Mouse (Mus musculus) adrenal gland, postnatal 25 days (tissue): Measurements from ENCODE around the gene Zfp697. TPM values are rescaled to one million over a fixed set of nuclear protein-coding genes. Genes with fewer than 3 reads are reported as not detected.
"Not testable (repeated sequence)": the region's sequence is repeated elsewhere in the genome, so short reads cannot be mapped to it uniquely, and the experiment has no call there.

Experiments used
- DNase-seq: peaks from one replicate; pipeline ENCODE4 v3.0.0; 2021; ENCODE audit warnings: mixed read lengths
- total RNA-seq: library from RNA; stranded (reverse); gene quantifications from 2 replicates; pipeline ENCODE4 v1.2.3, GENCODE M21; 2021

Zfp697 gene
- total RNA-seq, 1 experiment from 2014 or later: 6.1 TPM

- no peak for DNase-seq
Measured at GRCm38 (mm10) chr3:98682401-98682800, 300.1 kb downstream of the Zfp697 start.

DNA sequence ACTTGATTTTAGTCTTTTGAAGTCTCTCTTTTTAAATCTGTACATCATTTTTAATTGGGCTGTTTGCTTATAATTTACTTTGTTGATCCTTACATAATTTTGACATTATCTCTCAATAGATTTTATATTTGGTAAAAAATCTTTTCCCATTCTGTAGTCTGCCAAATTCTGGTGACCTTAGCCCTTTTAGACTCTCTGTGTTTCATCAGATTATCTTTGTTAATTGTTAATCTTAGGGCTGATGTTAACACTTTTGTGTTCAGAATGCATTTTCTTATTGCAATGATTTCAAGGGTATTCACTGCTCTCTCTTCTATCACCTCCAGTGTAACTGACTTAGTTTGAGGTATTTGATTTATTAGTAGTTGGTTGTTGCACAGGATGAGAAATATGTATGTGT, 338.5 kb downstream of the Zfp697 start:
- DNase-seq: no peak

DNA sequence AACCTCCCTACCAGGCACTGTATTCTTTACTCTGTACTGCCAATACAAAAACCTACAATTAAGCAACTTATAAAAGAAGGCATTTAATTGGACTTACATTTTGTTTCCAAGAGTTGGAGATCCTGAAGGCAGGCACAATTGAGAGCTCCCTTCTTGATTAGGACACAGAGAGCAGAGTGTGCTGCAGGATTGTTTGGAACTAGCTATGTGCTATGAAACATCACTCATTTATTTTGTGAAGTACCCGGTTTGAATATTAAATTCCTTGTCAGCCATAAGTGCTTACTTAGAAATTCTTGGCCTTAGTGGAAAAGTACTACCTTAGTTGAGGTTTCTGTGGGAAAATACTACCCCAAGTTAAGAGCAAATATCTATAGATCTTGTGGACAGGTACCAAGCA, 342.1 kb downstream of the Zfp697 start, which contains the start of gene Hsd3b2:
Hsd3b2 (minus strand) TSS at position 168 of the 400 bp plus-strand sequence.
- DNase-seq: no peak

GRCm38 (mm10) chr3:98726281-98726680, 344.0 kb downstream of the Zfp697 start:
- DNase-seq: peak; percentile 6

- no peak for DNase-seq
Measured at GRCm38 (mm10) chr3:98733724-98734123, 351.5 kb downstream of the Zfp697 start.

GRCm38 (mm10) chr3:98734340-98734739, 352.1 kb downstream of the Zfp697 start:
- no peak for DNase-seq

DNA sequence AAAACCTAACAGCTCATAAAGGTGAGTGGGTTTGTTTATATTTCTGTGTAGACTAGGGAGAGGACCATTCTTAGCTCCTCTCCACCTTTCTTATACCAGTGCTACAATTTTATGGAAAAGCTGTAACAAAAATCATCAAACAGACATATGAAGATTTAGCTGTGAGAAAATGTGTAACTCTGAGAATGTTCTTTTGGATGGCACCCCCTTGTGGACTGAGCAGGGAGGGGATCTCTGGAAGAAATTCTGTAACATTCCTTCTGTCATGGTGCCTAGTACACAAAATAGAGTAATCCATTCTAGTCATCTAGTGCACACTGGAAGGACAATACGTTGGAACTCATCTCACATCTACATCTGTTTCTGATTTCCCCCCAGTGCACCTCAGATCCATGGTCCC, 358.8 kb downstream of the Zfp697 start:
- not testable (repeated sequence) for DNase-seq

- no peak for DNase-seq
Measured at GRCm38 (mm10) chr3:98752171-98752570, 369.9 kb downstream of the Zfp697 start.

DNA sequence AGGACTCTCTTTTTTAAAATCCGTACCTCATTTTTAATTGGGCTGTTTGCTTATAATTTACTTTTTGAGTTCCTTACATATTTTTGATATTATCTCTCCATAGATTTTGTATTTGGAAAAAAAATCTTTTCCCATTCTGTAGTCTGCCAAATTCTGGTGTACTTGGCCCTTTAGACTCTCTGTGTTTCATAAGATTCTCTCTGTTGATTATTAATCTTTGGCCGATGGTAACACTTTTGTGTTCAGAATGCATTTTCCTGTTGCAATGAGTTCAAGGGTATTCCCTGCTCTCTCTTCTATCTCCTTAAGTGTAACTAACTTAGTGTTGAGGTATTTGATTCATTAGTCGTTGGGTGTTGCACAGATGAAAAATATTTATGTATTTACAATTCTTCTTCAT, 374.6 kb downstream of the Zfp697 start:
- no peak for DNase-seq

DNA sequence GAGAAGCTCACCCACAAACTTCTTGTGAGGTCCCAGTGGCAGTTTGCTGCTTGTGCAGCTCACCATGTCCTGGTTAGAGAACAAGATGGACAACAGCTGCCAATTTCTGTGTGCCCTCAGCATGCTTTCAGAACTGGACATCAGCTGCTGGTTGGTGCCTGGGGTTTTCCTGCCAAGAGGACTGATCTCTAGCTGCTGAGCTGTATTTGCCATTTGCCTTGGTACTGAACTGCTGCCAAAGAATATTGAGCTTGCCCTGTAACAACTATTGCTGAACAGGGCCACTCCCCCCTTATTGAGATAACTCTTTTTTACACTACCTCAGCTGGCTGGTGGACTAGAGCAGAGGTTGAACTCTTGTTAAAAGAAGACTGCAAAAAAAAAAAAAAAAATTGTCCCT, 381.9 kb downstream of the Zfp697 start:
- no peak for DNase-seq

DNA sequence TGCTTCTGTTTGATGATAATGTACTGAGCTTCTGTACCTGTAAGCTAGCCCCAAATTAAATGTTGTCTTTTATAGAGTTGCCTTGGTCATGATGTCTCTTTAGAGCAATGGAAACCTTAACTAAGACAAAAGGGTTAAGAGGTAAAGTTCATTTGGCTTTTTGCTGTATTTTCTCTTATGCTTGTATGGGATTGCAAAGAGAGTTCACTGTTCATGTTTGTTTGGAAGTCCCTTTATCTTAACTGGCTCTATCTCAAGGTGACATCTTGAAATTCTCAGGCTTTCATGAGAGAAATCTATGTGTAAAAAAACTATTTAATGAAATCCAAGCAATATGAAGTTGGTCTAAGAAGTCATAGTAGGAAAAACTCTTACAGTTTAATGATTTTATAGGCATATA, 398.7 kb downstream of the Zfp697 start:
- DNase-seq: no peak

GRCm38 (mm10) chr3:98782181-98782868, 400.1 kb downstream of the Zfp697 start:
- DNase-seq: no peak

DNA sequence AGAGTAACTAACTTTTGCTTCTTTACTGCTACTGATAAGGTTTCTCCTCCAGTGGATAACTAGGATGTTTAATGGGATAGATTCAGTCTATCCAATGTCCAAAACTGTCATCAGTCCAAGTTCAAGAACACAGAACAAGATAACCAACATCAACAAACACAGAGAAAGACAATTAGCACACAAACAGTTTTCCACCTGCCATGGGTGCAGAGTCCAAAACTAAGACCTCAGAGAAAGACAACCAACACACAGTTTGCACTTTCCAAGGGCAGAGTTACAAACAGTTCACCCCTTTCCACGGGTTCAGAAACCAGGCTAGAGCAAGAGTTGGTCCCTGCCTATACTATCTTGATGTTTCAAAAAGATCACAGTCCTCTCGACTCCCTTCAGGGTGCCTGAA, 404.3 kb downstream of the Zfp697 start:
- DNase-seq: no peak

Other genes with a start within 250 kb of the Zfp697 start
- gene Adam30, start 221.8 kb upstream of the Zfp697 start, total RNA-seq: not detected in 2 replicates
- gene Reg4, start 160.3 kb upstream of the Zfp697 start, total RNA-seq: not detected in 2 replicates
- 6.0 and 18.1 TPM in 2 replicates for gene Hmgcs2, start 102.0 kb upstream of the Zfp697 start, total RNA-seq
- 15.4 and 17.6 TPM in 2 replicates for gene Phgdh, start 42.5 kb upstream of the Zfp697 start, total RNA-seq
- gene Gm4450, start 74.7 kb downstream of the Zfp697 start, total RNA-seq: not detected in 2 replicates
- not detected in 2 replicates for gene Hsd3b4, start 128.1 kb downstream of the Zfp697 start, total RNA-seq
- gene Gm10681, start 206.3 kb downstream of the Zfp697 start, total RNA-seq: not detected in 2 replicates
- not detected in 2 replicates for gene Hsd3b5, start 247.8 kb downstream of the Zfp697 start, total RNA-seq